Mouse (Mus musculus) neural tube, embryonic 14.5 days (tissue): Measurements from ENCODE around the gene Nme7. TPM values are rescaled to one million over a fixed set of nuclear protein-coding genes. Genes with fewer than 3 reads are reported as not detected.

Source experiments
- ATAC-seq: fragments of 200-750 bp; cut with Nextera tagmentation; 2 replicates; pipeline ENCODE4 v1.8.0; 2017; ENCODE audit warnings: low read depth, mild to moderate bottlenecking, moderate TSS enrichment, moderate library complexity
- H3K27ac ChIP-seq: fragments of 300-500 bp; sonication (generic); 2 replicates; pipeline ENCODE4 v1.5.1; 2014; ENCODE audit warnings: low read depth, mild to moderate bottlenecking, control low read depth, low read length, moderate library complexity, mixed read lengths
- H3K27me3 ChIP-seq: fragments of 300-500 bp; sonication (generic); 2 replicates; pipeline ENCODE4 v1.6.1; 2014; ENCODE audit warnings: low read length; ENCODE audit not compliant: control insufficient read depth, insufficient read depth
- H3K36me3 ChIP-seq: fragments of 300-500 bp; sonication (generic); 2 replicates; pipeline ENCODE4 v1.6.1; 2014; ENCODE audit warnings: low read length, mixed read lengths; ENCODE audit not compliant: control insufficient read depth, insufficient read depth
- H3K4me1 ChIP-seq: fragments of 300-500 bp; sonication (generic); 2 replicates; pipeline ENCODE4 v1.6.1; 2014; ENCODE audit warnings: low read length; ENCODE audit not compliant: control insufficient read depth, insufficient read depth
- H3K4me2 ChIP-seq: fragments of 300-500 bp; sonication (generic); 2 replicates; pipeline ENCODE4 v1.6.1; 2014; ENCODE audit warnings: mild to moderate bottlenecking, low read depth, low read length, control low read depth
- H3K4me3 ChIP-seq: fragments of 300-500 bp; sonication (generic); 2 replicates; pipeline ENCODE4 v1.5.1; 2014; ENCODE audit warnings: low read depth, low read length, control low read depth, mixed read lengths
- H3K9ac ChIP-seq: fragments of 300-500 bp; sonication (generic); replicated peaks from 2 replicates; pipeline ENCODE4 v1.6.1; 2014; ENCODE audit warnings: low read depth, mild to moderate bottlenecking, control low read depth, low read length, mixed read lengths
- H3K9me3 ChIP-seq: fragments of 300-500 bp; sonication (generic); 2 replicates; pipeline ENCODE4 v1.6.1; 2016; ENCODE audit warnings: low read length; ENCODE audit not compliant: control insufficient read depth
- WGBS: fragments of 180-500 bp; shearing (Covaris S2); extraction: QIAGEN DNeasy Blood & Tissue Kit; methylation state at CpG from one replicate; pipeline ENCODE4 v1.1.7; 2014; 5-methylcytosine and 5-hydroxymethylcytosine counted together
- polyA plus RNA-seq: library from polyadenylated mRNA; unstranded; fragments of >200 nt; fragmentation: Nextera tagmentation; extraction: Ambion mirVana; gene quantifications from 2 replicates; pipeline ENCODE4 v1.2.1, GENCODE M21; 2014

The Nme7 gene
- polyA plus RNA-seq, 1 experiment from 2014 or later = 25.6 TPM

- H3K9me3 ChIP-seq = no peaks in the 10 kb centered on the region
- ATAC-seq = no peak
- no peaks in the 10 kb centered on the region for H3K27me3 ChIP-seq
- WGBS = 69% methylated on average over 18 of the region's 18 CpGs
- no peak overlapping the region for H3K4me3 ChIP-seq
- no peak overlapping the region for H3K27ac ChIP-seq
- no peaks in the 10 kb centered on the region for H3K4me1 ChIP-seq
- no peak overlapping the region for H3K4me2 ChIP-seq
- peaks cover 62% of the 10 kb centered on the region for H3K36me3 ChIP-seq
- no peak overlapping the region for H3K9ac ChIP-seq
Observed at GRCm38 (mm10) chr1:164441408-164441974, 137.6 kb downstream of the Nme7 start.

- no peak overlapping the region for H3K9ac ChIP-seq
- no peak overlapping the region for H3K4me3 ChIP-seq
- no peaks in the 10 kb centered on the region for H3K4me1 ChIP-seq
- 85% methylated on average over 5 of the region's 5 CpGs for WGBS
- H3K4me2 ChIP-seq = no peak overlapping the region
- no peaks in the 10 kb centered on the region for H3K27me3 ChIP-seq
- no peaks in the 10 kb centered on the region for H3K9me3 ChIP-seq
- H3K36me3 ChIP-seq = peaks cover 44% of the 10 kb centered on the region
- H3K27ac ChIP-seq = no peak overlapping the region
- ATAC-seq = no peak
Observed at GRCm38 (mm10) chr1:164445620-164446162, 141.8 kb downstream of the Nme7 start.

- Histone ChIP-seq H3K36me3 (peaks cover 42% of the 10 kb centered on the region), H3K27ac (no peak overlapping the region), H3K9me3 (no peaks in the 10 kb centered on the region), H3K4me2 (no peak overlapping the region), H3K27me3 (no peaks in the 10 kb centered on the region), H3K4me3 (no peak overlapping the region), H3K9ac (no peak overlapping the region), H3K4me1 (no peaks in the 10 kb centered on the region)
- 95% methylated on average over 10 of the region's 10 CpGs for WGBS
- ATAC-seq = no peak
Observed at GRCm38 (mm10) chr1:164446535-164446934, 142.6 kb downstream of the Nme7 start.

- Histone ChIP-seq H3K4me3 (no peak overlapping the region), H3K36me3 (peaks cover 44% of the 10 kb centered on the region), H3K4me2 (no peak overlapping the region), H3K27me3 (no peaks in the 10 kb centered on the region), H3K27ac (no peak overlapping the region), H3K4me1 (no peaks in the 10 kb centered on the region), H3K9me3 (no peaks in the 10 kb centered on the region), H3K9ac (no peak overlapping the region)
- WGBS = 90% methylated on average over 6 of the region's 6 CpGs
- no peak for ATAC-seq
Observed at GRCm38 (mm10) chr1:164447521-164447920, 143.6 kb downstream of the Nme7 start.

- 91% methylated on average over 8 of the region's 8 CpGs for WGBS
- H3K36me3 ChIP-seq = peaks cover 36% of the 10 kb centered on the region
- no peak overlapping the region for H3K4me2 ChIP-seq
- no peak overlapping the region for H3K27ac ChIP-seq
- H3K4me1 ChIP-seq = no peaks in the 10 kb centered on the region
- no peaks in the 10 kb centered on the region for H3K9me3 ChIP-seq
- no peak overlapping the region for H3K4me3 ChIP-seq
- H3K9ac ChIP-seq = no peak overlapping the region
- ATAC-seq = no peak
- H3K27me3 ChIP-seq = no peaks in the 10 kb centered on the region
Observed at GRCm38 (mm10) chr1:164449626-164450025, 145.7 kb downstream of the Nme7 start.

GRCm38 (mm10) chr1:164450231-164450630 lies 146.3 kb downstream of the Nme7 start:
- no peaks in the 10 kb centered on the region for H3K9me3 ChIP-seq
- no peak overlapping the region for H3K27ac ChIP-seq
- no peaks in the 10 kb centered on the region for H3K4me1 ChIP-seq
- H3K9ac ChIP-seq = no peak overlapping the region
- ATAC-seq = no peak
- no peak overlapping the region for H3K4me3 ChIP-seq
- peaks cover 36% of the 10 kb centered on the region for H3K36me3 ChIP-seq
- H3K27me3 ChIP-seq = no peaks in the 10 kb centered on the region
- H3K4me2 ChIP-seq = no peak overlapping the region
- 91% methylated on average over 4 of the region's 4 CpGs for WGBS

- 94% methylated on average over 4 of the region's 4 CpGs for WGBS
- H3K27ac ChIP-seq = no peak overlapping the region
- ATAC-seq = no peak
- no peaks in the 10 kb centered on the region for H3K4me1 ChIP-seq
- no peaks in the 10 kb centered on the region for H3K27me3 ChIP-seq
- no peak overlapping the region for H3K4me3 ChIP-seq
- H3K9me3 ChIP-seq = no peaks in the 10 kb centered on the region
- H3K36me3 ChIP-seq = peaks cover 36% of the 10 kb centered on the region
- H3K4me2 ChIP-seq = no peak overlapping the region
- H3K9ac ChIP-seq = no peak overlapping the region
Observed at GRCm38 (mm10) chr1:164450644-164451043, 146.7 kb downstream of the Nme7 start.

- H3K27ac ChIP-seq = no peak overlapping the region
- no peaks in the 10 kb centered on the region for H3K9me3 ChIP-seq
- no peaks in the 10 kb centered on the region for H3K4me1 ChIP-seq
- no peak overlapping the region for H3K9ac ChIP-seq
- ATAC-seq = no peak
- 90% methylated on average over 5 of the region's 5 CpGs for whole genome bisulfite sequencing
- H3K4me2 ChIP-seq = no peak overlapping the region
- no peak overlapping the region for H3K4me3 ChIP-seq
- no peaks in the 10 kb centered on the region for H3K27me3 ChIP-seq
- H3K36me3 ChIP-seq = peaks cover 32% of the 10 kb centered on the region
Observed at GRCm38 (mm10) chr1:164451346-164451745, 147.4 kb downstream of the Nme7 start.

GRCm38 (mm10) chr1:164452580-164452979 lies 148.7 kb downstream of the Nme7 start:
- Histone ChIP-seq H3K4me1 (no peaks in the 10 kb centered on the region), H3K9ac (no peak overlapping the region), H3K9me3 (no peaks in the 10 kb centered on the region), H3K4me3 (no peak overlapping the region), H3K27me3 (no peaks in the 10 kb centered on the region; the same call in 1 of the 2 replicates), H3K27ac (no peak overlapping the region), H3K36me3 (peaks cover 26% of the 10 kb centered on the region), H3K4me2 (no peak overlapping the region)
- ATAC-seq = no peak
- 94% methylated on average over 6 of the region's 6 CpGs for WGBS
